Mouse (Mus musculus): ENCODE data around the gene Pde4b.
"Not testable (repeated sequence)": the region's sequence is repeated elsewhere in the genome, so short reads cannot be mapped to it uniquely, and the experiment has no call there.

Pde4b gene

GRCm38 (mm10) chr4:102478860-102479259, 391.5 kb downstream of the Pde4b start:
- no peak for DNase-seq (ENCODE audit: low read depth, low spot score)

- peak; percentile 30 for DNase-seq (ENCODE audit: low read depth, low spot score)
These were observed 393.6 kb downstream of the Pde4b start for GRCm38 (mm10) chr4:102480830-102481484.

- no peak for DNase-seq (ENCODE audit: low read depth, low spot score)
These were observed 396.1 kb downstream of the Pde4b start for GRCm38 (mm10) chr4:102483354-102484018.

- no peak for DNase-seq (ENCODE audit: low read depth, low spot score)
These were observed 397.4 kb downstream of the Pde4b start for GRCm38 (mm10) chr4:102484738-102485137.

GRCm38 (mm10) chr4:102486134-102486920, 399.0 kb downstream of the Pde4b start:
- peak; percentile 34 for DNase-seq (ENCODE audit: low read depth, low spot score)

GRCm38 (mm10) chr4:102486921-102487240, 399.5 kb downstream of the Pde4b start:
- no peak for DNase-seq (ENCODE audit: low read depth, low spot score)

- peak; percentile 25 for DNase-seq (ENCODE audit: low read depth, low spot score)
These were observed 400.7 kb downstream of the Pde4b start for GRCm38 (mm10) chr4:102488000-102488399.

GRCm38 (mm10) chr4:102491468-102492123, 404.3 kb downstream of the Pde4b start:
- no peak for DNase-seq (ENCODE audit: low read depth, low spot score)

- no peak for DNase-seq (ENCODE audit: low read depth, low spot score)
These were observed 405.6 kb downstream of the Pde4b start for GRCm38 (mm10) chr4:102492911-102493310.

- peak; percentile 82 for DNase-seq (ENCODE audit: low read depth, low spot score)
These were observed 406.2 kb downstream of the Pde4b start for GRCm38 (mm10) chr4:102493342-102494128.

GRCm38 (mm10) chr4:102494203-102494602, 406.9 kb downstream of the Pde4b start:
- not testable (repeated sequence) for DNase-seq (ENCODE audit: low read depth, low spot score)

GRCm38 (mm10) chr4:102495001-102495400, 407.7 kb downstream of the Pde4b start:
- DNase-seq (ENCODE audit: low read depth, low spot score), result peak; percentile 37

- peak; percentile 84 for DNase-seq (ENCODE audit: low read depth, low spot score)
These were observed 408.1 kb downstream of the Pde4b start for GRCm38 (mm10) chr4:102495474-102495873.

- DNase-seq (ENCODE audit: low read depth, low spot score), result no peak
These were observed 409.2 kb downstream of the Pde4b start for GRCm38 (mm10) chr4:102496269-102497177.

- peak; percentile 53 for DNase-seq (ENCODE audit: low read depth, low spot score)
These were observed 409.9 kb downstream of the Pde4b start for GRCm38 (mm10) chr4:102497221-102497620.

- peak; percentile 66 for DNase-seq (ENCODE audit: low read depth, low spot score)
These were observed 411.0 kb downstream of the Pde4b start for GRCm38 (mm10) chr4:102498169-102498919.

- DNase-seq (ENCODE audit: low read depth, low spot score), result peak; percentile 61
These were observed 411.6 kb downstream of the Pde4b start for GRCm38 (mm10) chr4:102498920-102499316.

- DNase-seq (ENCODE audit: low read depth, low spot score), result no peak
These were observed 418.4 kb downstream of the Pde4b start for GRCm38 (mm10) chr4:102505714-102506113.

All from 3T3-L1 (cell line).